Mouse (Mus musculus): Measurements from ENCODE around the gene Mb. TPM values are rescaled to one million over a fixed set of nuclear protein-coding genes. Genes with fewer than 3 reads are reported as not detected.

Mb gene
- polyA plus RNA-seq, 1 experiment: not detected

DNA sequence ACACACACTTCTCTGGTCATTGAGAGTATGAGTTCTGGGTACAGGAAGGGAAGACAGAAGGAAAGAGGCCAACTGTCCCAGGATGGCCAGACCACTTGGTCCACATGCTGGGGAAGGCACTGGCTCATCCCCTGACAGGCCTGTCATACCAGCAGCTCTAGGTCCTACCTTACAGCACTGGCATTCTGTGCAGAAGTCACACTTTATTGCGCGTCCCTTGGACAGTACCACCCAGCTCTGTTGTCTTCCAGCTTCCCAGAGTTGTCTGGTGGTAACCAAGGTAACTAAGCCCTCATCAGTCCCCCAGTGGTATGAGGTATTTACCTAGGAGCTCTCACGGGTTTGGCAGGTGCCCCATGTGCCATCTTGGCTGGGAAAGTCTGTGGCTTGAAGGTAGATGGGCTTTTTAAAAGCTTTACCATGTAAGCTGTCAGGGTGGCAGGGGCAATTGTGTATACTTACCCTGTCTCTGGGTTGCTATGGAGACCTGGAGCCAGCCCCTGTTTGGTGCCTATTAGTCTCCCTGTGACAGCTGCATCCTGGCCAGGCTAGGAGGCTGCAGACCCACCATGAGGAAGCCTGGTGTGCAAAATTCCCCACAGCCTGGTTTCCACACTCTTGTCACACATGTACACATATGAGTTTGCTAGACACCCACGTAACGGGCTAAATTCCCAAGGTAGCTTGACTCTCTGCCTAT, 24.4 kb downstream of the Mb start:
- TF ChIP-seq GATA1 (IDR thresholded peaks at IDR 0.05; ENCODE audit: low read length) (no peak), TAL1 (IDR thresholded peaks at IDR 0.05; ENCODE audit: low read length) (no peak)
- peaks cover 2% of the 10 kb centered on the region; the same call in 1 of the 2 replicates for H3K4me1 ChIP-seq (ENCODE audit: control insufficient read depth)

DNA sequence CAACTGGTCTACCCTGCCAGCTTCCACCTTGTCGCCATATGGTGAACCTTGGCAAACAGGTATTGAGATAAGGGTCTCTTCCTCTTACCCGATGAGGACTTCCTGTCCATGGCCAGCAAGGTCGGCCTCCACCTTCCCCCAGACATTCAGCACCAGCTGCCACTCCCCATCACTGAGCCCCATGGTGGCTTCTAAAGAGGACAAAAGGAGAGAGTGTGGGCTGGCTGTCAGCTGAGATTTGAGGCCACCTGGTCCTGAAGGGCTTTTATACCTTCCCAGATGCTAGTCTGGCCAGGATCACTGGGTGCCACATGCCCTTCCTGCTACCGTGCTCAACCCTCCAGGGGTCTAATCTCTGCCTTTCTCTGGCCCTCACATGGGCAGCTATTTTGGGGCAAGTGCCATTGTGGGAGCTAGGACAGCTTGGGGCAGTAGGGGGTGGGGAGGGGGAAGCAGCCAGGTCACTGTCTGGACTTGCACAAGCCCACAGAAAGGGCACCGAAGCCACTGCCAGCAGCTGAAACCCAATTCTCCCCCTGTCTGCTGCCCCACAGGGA, 28.0 kb downstream of the Mb start:
- Histone ChIP-seq H3K36me3 (ENCODE audit: control insufficient read depth) (no peaks in the 10 kb centered on the region), H3K27me3 (ENCODE audit: control insufficient read depth) (no peaks in the 10 kb centered on the region), H3K9me3 (ENCODE audit: control insufficient read depth, low read length) (no peaks in the 10 kb centered on the region), H3K4me1 (ENCODE audit: control insufficient read depth) (no peaks in the 10 kb centered on the region), H3K4me3 (replicated peaks) (no peak overlapping the region)
- TF ChIP-seq GATA1 (IDR thresholded peaks at IDR 0.05; ENCODE audit: low read length): no peak
- TF ChIP-seq TAL1 (IDR thresholded peaks at IDR 0.05; ENCODE audit: low read length): no peak

More for the DNA sequence above, 24.4 kb downstream of the Mb start:
- Histone ChIP-seq H3K9me3 (ENCODE audit: control insufficient read depth, low read length) (no peaks in the 10 kb centered on the region), H3K27me3 (ENCODE audit: control insufficient read depth) (no peaks in the 10 kb centered on the region), H3K36me3 (ENCODE audit: control insufficient read depth) (no peaks in the 10 kb centered on the region), H3K4me3 (replicated peaks) (no peak overlapping the region)

GRCm38 (mm10) chr15:77021851-77022250, 28.6 kb downstream of the Mb start:
- no peak for TF ChIP-seq GATA1 (IDR thresholded peaks at IDR 0.05; ENCODE audit: low read length)
- no peak for TF ChIP-seq TAL1 (IDR thresholded peaks at IDR 0.05; ENCODE audit: low read length)
- Histone ChIP-seq H3K27me3 (ENCODE audit: control insufficient read depth) (no peaks in the 10 kb centered on the region), H3K4me3 (replicated peaks) (no peak overlapping the region), H3K9me3 (ENCODE audit: control insufficient read depth, low read length) (no peaks in the 10 kb centered on the region), H3K36me3 (ENCODE audit: control insufficient read depth) (no peaks in the 10 kb centered on the region), H3K4me1 (ENCODE audit: control insufficient read depth) (no peaks in the 10 kb centered on the region)

- no peak overlapping the region for H3K4me3 ChIP-seq (replicated peaks)
- TF ChIP-seq TAL1 (IDR thresholded peaks at IDR 0.05; ENCODE audit: low read length): no peak
- TF ChIP-seq GATA1 (IDR thresholded peaks at IDR 0.05; ENCODE audit: low read length): no peak
Observed at GRCm38 (mm10) chr15:77021056-77021455, 29.4 kb downstream of the Mb start.

GRCm38 (mm10) chr15:77020136-77020535, 30.3 kb downstream of the Mb start:
- TF ChIP-seq TAL1 (IDR thresholded peaks at IDR 0.05; ENCODE audit: low read length) (no peak), GATA1 (IDR thresholded peaks at IDR 0.05; ENCODE audit: low read length) (no peak)
- no peaks in the 10 kb centered on the region for H3K4me1 ChIP-seq (ENCODE audit: control insufficient read depth)
- no peaks in the 10 kb centered on the region for H3K9me3 ChIP-seq (ENCODE audit: control insufficient read depth, low read length)
- no peak overlapping the region for H3K4me3 ChIP-seq (replicated peaks)
- no peaks in the 10 kb centered on the region for H3K27me3 ChIP-seq (ENCODE audit: control insufficient read depth)
- H3K36me3 ChIP-seq (ENCODE audit: control insufficient read depth): no peaks in the 10 kb centered on the region

More at GRCm38 (mm10) chr15:77021056-77021455, 29.4 kb downstream of the Mb start:
- Histone ChIP-seq H3K36me3 (ENCODE audit: control insufficient read depth) (no peaks in the 10 kb centered on the region), H3K4me1 (ENCODE audit: control insufficient read depth) (no peaks in the 10 kb centered on the region), H3K27me3 (ENCODE audit: control insufficient read depth) (no peaks in the 10 kb centered on the region), H3K9me3 (ENCODE audit: control insufficient read depth, low read length) (no peaks in the 10 kb centered on the region)

DNA sequence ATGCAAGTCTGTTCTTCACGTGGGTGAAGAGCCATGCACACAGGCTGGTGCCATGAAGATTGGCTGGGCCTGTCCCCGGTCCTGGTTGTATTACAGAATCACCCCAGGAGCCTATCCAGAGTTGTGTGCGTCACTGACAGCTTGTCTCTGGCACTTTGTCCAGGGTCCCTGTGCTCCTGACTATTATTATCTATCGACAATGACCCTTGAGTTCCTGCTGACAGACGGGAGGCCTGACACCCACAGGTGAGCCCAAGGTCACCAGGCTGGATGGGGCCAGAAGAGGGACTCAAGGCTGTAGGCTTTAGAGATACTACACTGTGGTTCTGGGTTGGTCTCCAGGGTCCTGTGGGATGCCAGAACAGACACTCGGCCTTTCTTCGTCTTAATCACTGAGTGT, 30.9 kb downstream of the Mb start:
- H3K4me1 ChIP-seq (ENCODE audit: control insufficient read depth): no peaks in the 10 kb centered on the region
- no peaks in the 10 kb centered on the region for H3K27me3 ChIP-seq (ENCODE audit: control insufficient read depth)
- no peaks in the 10 kb centered on the region for H3K9me3 ChIP-seq (ENCODE audit: control insufficient read depth, low read length)
- no peaks in the 10 kb centered on the region for H3K36me3 ChIP-seq (ENCODE audit: control insufficient read depth)
- no peak for TF ChIP-seq TAL1 (IDR thresholded peaks at IDR 0.05; ENCODE audit: low read length)
- TF ChIP-seq GATA1 (IDR thresholded peaks at IDR 0.05; ENCODE audit: low read length): no peak
- H3K4me3 ChIP-seq (replicated peaks): no peak overlapping the region

- Histone ChIP-seq H3K9me3 (ENCODE audit: control insufficient read depth, low read length) (no peaks in the 10 kb centered on the region), H3K4me3 (replicated peaks) (no peak overlapping the region), H3K4me1 (ENCODE audit: control insufficient read depth) (no peaks in the 10 kb centered on the region), H3K27me3 (ENCODE audit: control insufficient read depth) (no peaks in the 10 kb centered on the region), H3K36me3 (ENCODE audit: control insufficient read depth) (no peaks in the 10 kb centered on the region)
- no peak for TF ChIP-seq TAL1 (IDR thresholded peaks at IDR 0.05; ENCODE audit: low read length)
- no peak for TF ChIP-seq GATA1 (IDR thresholded peaks at IDR 0.05; ENCODE audit: low read length)
Observed at GRCm38 (mm10) chr15:77018740-77019340, 31.6 kb downstream of the Mb start.

GRCm38 (mm10) chr15:77017897-77018296, 32.6 kb downstream of the Mb start:
- H3K27me3 ChIP-seq (ENCODE audit: control insufficient read depth): no peaks in the 10 kb centered on the region

DNA sequence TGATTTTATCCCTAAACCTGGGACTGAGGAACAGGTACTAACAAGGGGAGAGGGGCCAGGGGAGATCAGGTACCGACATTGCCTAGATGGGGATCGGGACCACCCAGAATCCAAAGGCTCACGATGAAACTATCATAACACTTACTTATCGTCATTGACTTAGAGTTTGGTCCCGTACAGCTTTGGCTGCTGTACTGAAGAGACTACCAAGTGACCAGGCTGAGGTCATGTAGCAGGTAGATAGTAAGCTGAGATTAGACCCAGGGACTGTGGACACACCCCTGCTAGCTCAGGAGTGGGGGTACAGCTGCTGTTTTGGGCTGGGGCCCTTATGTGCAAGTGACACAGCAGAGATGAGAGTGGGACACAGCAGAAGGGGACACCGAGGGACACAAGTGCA, 34.0 kb downstream of the Mb start:
- no peaks in the 10 kb centered on the region for H3K9me3 ChIP-seq (ENCODE audit: control insufficient read depth, low read length)
- H3K4me3 ChIP-seq (replicated peaks): no peak overlapping the region
- no peak for TF ChIP-seq GATA1 (IDR thresholded peaks at IDR 0.05; ENCODE audit: low read length)
- no peak for TF ChIP-seq TAL1 (IDR thresholded peaks at IDR 0.05; ENCODE audit: low read length)
- no peaks in the 10 kb centered on the region for H3K36me3 ChIP-seq (ENCODE audit: control insufficient read depth)
- no peaks in the 10 kb centered on the region for H3K27me3 ChIP-seq (ENCODE audit: control insufficient read depth)
- no peaks in the 10 kb centered on the region for H3K4me1 ChIP-seq (ENCODE audit: control insufficient read depth)

More at GRCm38 (mm10) chr15:77017897-77018296, 32.6 kb downstream of the Mb start:
- no peak overlapping the region for H3K4me3 ChIP-seq (replicated peaks)
- H3K36me3 ChIP-seq (ENCODE audit: control insufficient read depth): no peaks in the 10 kb centered on the region
- no peak for TF ChIP-seq GATA1 (IDR thresholded peaks at IDR 0.05; ENCODE audit: low read length)
- no peak for TF ChIP-seq TAL1 (IDR thresholded peaks at IDR 0.05; ENCODE audit: low read length)
- no peaks in the 10 kb centered on the region for H3K9me3 ChIP-seq (ENCODE audit: control insufficient read depth, low read length)
- no peaks in the 10 kb centered on the region for H3K4me1 ChIP-seq (ENCODE audit: control insufficient read depth)
